Mouse (Mus musculus): ENCODE data around the gene Pgr.

DNA sequence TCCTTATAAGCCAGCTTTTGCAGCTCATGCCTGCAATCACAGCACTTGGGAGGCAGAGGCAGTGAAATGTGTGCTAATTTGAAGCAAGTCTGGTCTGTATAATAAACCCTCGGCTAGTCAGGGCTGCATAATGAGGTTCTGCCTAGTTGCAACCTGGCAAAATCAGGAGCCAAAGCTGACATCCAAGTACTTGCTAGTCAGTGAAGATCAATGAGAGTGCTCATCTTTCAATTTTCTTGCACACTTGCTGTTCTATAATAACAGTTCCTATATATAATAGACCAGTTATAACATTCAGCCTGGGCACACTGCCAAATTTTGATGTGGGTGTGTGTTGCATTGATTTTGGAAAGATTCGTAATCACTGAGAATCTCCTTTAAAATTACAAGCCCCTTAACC is 78.1 kb downstream of the Pgr start:
- TF ChIP-seq POLR2A (IDR thresholded peaks at IDR 0.05; ENCODE audit: control insufficient read depth, extremely low read depth, insufficient read depth, low read length, poor library complexity) (no peak), CTCF (IDR thresholded peaks at IDR 0.05; ENCODE audit: borderline replicate concordance, control insufficient read depth, extremely low read depth, insufficient read depth, low read length, poor library complexity) (no peak)

All from thymus, adult 2 months (tissue).